Mouse (Mus musculus): Measurements from ENCODE around the gene Tmem127.

GRCm38 (mm10) chr2:127206916-127207315, 40.8 kb upstream of the Tmem127 start:
- TF ChIP-seq CTCF (IDR thresholded peaks at IDR 0.05; ENCODE audit: insufficient read depth, low read length): no peak
- TF ChIP-seq POLR2A (IDR thresholded peaks at IDR 0.05; ENCODE audit: borderline replicate concordance, extremely low read depth, low read depth, low read length): no peak
